Comparison of ENCODE assay signal across 8 mouse cellular contexts in the genomic region with DNA sequence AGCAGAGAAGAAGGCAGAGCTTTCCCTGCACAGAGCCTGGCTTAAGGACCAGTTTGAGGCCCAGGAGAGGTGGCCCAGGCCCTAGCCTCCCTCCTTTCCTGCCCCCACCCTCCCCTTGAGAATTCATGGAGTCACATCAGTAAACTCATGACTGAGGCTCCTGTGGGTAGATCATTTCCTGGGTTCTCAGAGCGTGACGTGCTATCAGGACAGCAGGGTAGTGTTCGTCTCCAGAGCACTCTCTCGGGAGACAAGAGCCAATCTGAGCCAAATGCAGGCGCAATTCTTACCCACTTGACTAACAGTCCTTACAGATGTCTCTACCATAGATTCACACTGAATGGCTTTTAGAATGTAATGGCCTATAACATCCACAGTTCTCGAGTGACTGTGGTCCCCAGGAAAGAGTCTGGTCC. TPM values are rescaled to one million over a fixed set of nuclear protein-coding genes. Genes with fewer than 3 reads are reported as not detected.
DNase-seq lines count a peak whose midpoint lies in the region; ATAC-seq and TF ChIP-seq lines count a peak whose summit lies in the region.
"Had no signal": no experiment of that assay in that cellular context is flagged by ENCODE, and none has a peak within 500 bp of the region (broad histone marks: within the 10 kb centered on the region; RNA-seq: fewer than 3 reads in every experiment).

No protein-coding gene starts in this region.

- 0 out of 2 replicates have a peak, but pooled peaks cover 6% of the 10 kb centered on the region for H3K27me3 ChIP-seq in midbrain, embryonic 10.5 days (ENCODE audit: low read depth, poor library complexity, severe bottlenecking)
- H3K27me3 ChIP-seq in midbrain, embryonic 15.5 days (replicated peaks) = no peaks in the 10 kb centered on the region
- H3K27me3 ChIP-seq in embryonic facial prominence, embryonic 14.5 days (replicated peaks; ENCODE audit: control insufficient read depth, insufficient read depth, low read length) = no peaks in the 10 kb centered on the region
- no peaks in the 10 kb centered on the region for H3K27me3 ChIP-seq in hindbrain, postnatal 0 days (ENCODE audit: insufficient read depth, low read length)
- H3K27me3 ChIP-seq in splenic B cell, adult 2 months (ENCODE audit: control insufficient read depth, insufficient read depth, low read length, poor library complexity, severe bottlenecking) = no peaks in the 10 kb centered on the region

- H3K36me3 ChIP-seq in midbrain, embryonic 10.5 days = no peaks in the 10 kb centered on the region
- no peaks in the 10 kb centered on the region for H3K36me3 ChIP-seq in midbrain, embryonic 15.5 days (replicated peaks)
- no peaks in the 10 kb centered on the region for H3K36me3 ChIP-seq in embryonic facial prominence, embryonic 14.5 days (ENCODE audit: control insufficient read depth, insufficient read depth, low read length)
- no peaks in the 10 kb centered on the region for H3K36me3 ChIP-seq in hindbrain, postnatal 0 days (ENCODE audit: insufficient read depth, low read length)
- no peaks in the 10 kb centered on the region for H3K36me3 ChIP-seq in splenic B cell, adult 2 months (ENCODE audit: control insufficient read depth, insufficient read depth, low read length, poor library complexity, severe bottlenecking)
- H3K36me3 ChIP-seq: limb, embryonic 15.5 days had no signal

- WGBS in midbrain, embryonic 10.5 days = 73% methylated on average over 6 of the region's 6 CpGs
- WGBS in midbrain, embryonic 15.5 days = 57% methylated on average over 6 of the region's 6 CpGs
- WGBS in embryonic facial prominence, embryonic 14.5 days = 58% methylated on average over 6 of the region's 6 CpGs
- 45% methylated on average over 6 of the region's 6 CpGs for WGBS in hindbrain, postnatal 0 days

- peaks cover 14% of the 10 kb centered on the region for H3K4me1 ChIP-seq in midbrain, embryonic 10.5 days
- peaks cover 16% of the 10 kb centered on the region for H3K4me1 ChIP-seq in midbrain, embryonic 15.5 days
- H3K4me1 ChIP-seq in embryonic facial prominence, embryonic 14.5 days (ENCODE audit: control insufficient read depth, insufficient read depth, low read length) = peaks cover 26% of the 10 kb centered on the region
- H3K4me1 ChIP-seq in hindbrain, postnatal 0 days (ENCODE audit: insufficient read depth, low read length) = peaks cover 13% of the 10 kb centered on the region; the same call in 1 of the 2 replicates

- H3K9ac ChIP-seq in midbrain, embryonic 15.5 days = no peak overlapping the region
- H3K9ac ChIP-seq in embryonic facial prominence, embryonic 14.5 days (ENCODE audit: low read depth, low read length) = no peak overlapping the region
- no peak overlapping the region for H3K9ac ChIP-seq in hindbrain, postnatal 0 days (replicated peaks; ENCODE audit: low read length)
- H3K9ac ChIP-seq: limb, embryonic 15.5 days had no signal

- 0 out of 2 replicates have a peak overlapping the region, but pooled peaks have one; percentile 17 for H3K27ac ChIP-seq in midbrain, embryonic 10.5 days (replicated peaks)
- no peak overlapping the region for H3K27ac ChIP-seq in midbrain, embryonic 15.5 days
- peak overlapping the region; percentile 68 for H3K27ac ChIP-seq in embryonic facial prominence, embryonic 14.5 days (replicated peaks; ENCODE audit: low read depth, low read length)
- no peak overlapping the region for H3K27ac ChIP-seq in hindbrain, postnatal 0 days

- H3K4me3 ChIP-seq in midbrain, embryonic 10.5 days = no peak overlapping the region
- no peak overlapping the region for H3K4me3 ChIP-seq in midbrain, embryonic 15.5 days
- H3K4me3 ChIP-seq in embryonic facial prominence, embryonic 14.5 days (ENCODE audit: low read depth, low read length) = no peak overlapping the region
- no peak overlapping the region for H3K4me3 ChIP-seq in hindbrain, postnatal 0 days (ENCODE audit: low read length)
- H3K4me3 ChIP-seq: limb, embryonic 15.5 days had no signal

- no peak for DNase-seq in midbrain, embryonic 10.5 days (ENCODE audit: low spot score)
- no peak for DNase-seq in embryonic facial prominence, embryonic 14.5 days (ENCODE audit: low spot score)
- peak; percentile 39 for DNase-seq in hindbrain, postnatal 0 days (ENCODE audit: low spot score)
- peak; percentile 68 for DNase-seq in splenic B cell, adult 2 months (ENCODE audit: low read depth, low spot score)
- no peak for DNase-seq in urinary bladder, postnatal 36 days (ENCODE audit: low spot score in 2 of 2)
- no peak for DNase-seq in layer of hippocampus, postnatal 25 days (ENCODE audit: extremely low spot score in 1 of 2, low spot score in 1 of 2)

- no peak for TF ChIP-seq CTCF in hindbrain, postnatal 0 days (IDR thresholded peaks at IDR 0.05; ENCODE audit: low read depth)

- no peak for ATAC-seq in midbrain, embryonic 15.5 days (replicated peaks)
- 0 out of 2 replicates have a peak, but pooled peaks have one; percentile 7 for ATAC-seq in embryonic facial prominence, embryonic 14.5 days (ENCODE audit: low read depth)
- peak; percentile 25; the same call in 1 of the 2 replicates for ATAC-seq in hindbrain, postnatal 0 days

- no peak overlapping the region for H3K4me2 ChIP-seq in midbrain, embryonic 15.5 days
- H3K4me2 ChIP-seq in embryonic facial prominence, embryonic 14.5 days (ENCODE audit: low read depth, low read length) = no peak overlapping the region
- H3K4me2 ChIP-seq in hindbrain, postnatal 0 days (ENCODE audit: low read depth, low read length) = no peak overlapping the region
- H3K4me2 ChIP-seq: limb, embryonic 15.5 days had no signal

- H3K9me3 ChIP-seq in midbrain, embryonic 10.5 days (replicated peaks) = no peaks in the 10 kb centered on the region
- H3K9me3 ChIP-seq in midbrain, embryonic 15.5 days = no peaks in the 10 kb centered on the region
- H3K9me3 ChIP-seq in embryonic facial prominence, embryonic 14.5 days (ENCODE audit: control insufficient read depth, low read length) = no peaks in the 10 kb centered on the region
- H3K9me3 ChIP-seq in hindbrain, postnatal 0 days (ENCODE audit: low read length) = no peaks in the 10 kb centered on the region
- H3K9me3 ChIP-seq: limb, embryonic 15.5 days had no signal

RNA-seq across cellular contexts. Expression of gene Adamtsl2, which starts 18.1 kb away (rescaled TPM):
- 4.8 and 6.3 TPM in 2 replicates for polyA plus RNA-seq in midbrain, embryonic 10.5 days (2016; fragmentation: Nextera tagmentation; extraction: Ambion mirVana)
- 9.7 and 10.1 TPM in 2 replicates for polyA plus RNA-seq in midbrain, embryonic 15.5 days (2015; fragmentation: Nextera tagmentation; extraction: Ambion mirVana)
- polyA plus RNA-seq in embryonic facial prominence, embryonic 14.5 days (2014; fragmentation: Nextera tagmentation; extraction: Ambion mirVana) = 4.6 and 8.0 TPM in 2 replicates
- 8.7 and 9.9 TPM in 2 replicates for total RNA-seq in hindbrain, postnatal 0 days (2014; rRNA removed)
- polyA plus RNA-seq in hindbrain, postnatal 0 days (2015; fragmentation: Nextera tagmentation; extraction: Ambion mirVana) = 4.4 and 5.3 TPM in 2 replicates
- total RNA-seq in layer of hippocampus, postnatal 25 days (2021) = 10 to 100 TPM; 10.9 to 12.7 TPM

RNA-seq across cellular contexts. Expression of gene Mymk, which starts 25.3 kb away (rescaled TPM):
- polyA plus RNA-seq in midbrain, embryonic 10.5 days (2016; fragmentation: Nextera tagmentation; extraction: Ambion mirVana) = not detected in 2 replicates
- polyA plus RNA-seq in midbrain, embryonic 15.5 days (2015; fragmentation: Nextera tagmentation; extraction: Ambion mirVana) = 0.14 TPM in 2 replicates
- 90.3 and 111 TPM in 2 replicates for polyA plus RNA-seq in embryonic facial prominence, embryonic 14.5 days (2014; fragmentation: Nextera tagmentation; extraction: Ambion mirVana)
- not detected in 2 replicates for total RNA-seq in hindbrain, postnatal 0 days (2014; rRNA removed)
- polyA plus RNA-seq in hindbrain, postnatal 0 days (2015; fragmentation: Nextera tagmentation; extraction: Ambion mirVana) = 0.19 and 0.30 TPM in 2 replicates
- total RNA-seq in layer of hippocampus, postnatal 25 days (2021) = under 1 TPM; 0.61 to 0.71 TPM

RNA-seq across cellular contexts. Expression of gene Fam163b, which starts 45.0 kb away (rescaled TPM):
- polyA plus RNA-seq in midbrain, embryonic 10.5 days (2016; fragmentation: Nextera tagmentation; extraction: Ambion mirVana) = 0.06 and 0.22 TPM in 2 replicates
- polyA plus RNA-seq in midbrain, embryonic 15.5 days (2015; fragmentation: Nextera tagmentation; extraction: Ambion mirVana) = 4.7 and 5.4 TPM in 2 replicates
- 0.31 and 0.35 TPM in 2 replicates for polyA plus RNA-seq in embryonic facial prominence, embryonic 14.5 days (2014; fragmentation: Nextera tagmentation; extraction: Ambion mirVana)
- total RNA-seq in hindbrain, postnatal 0 days (2014; rRNA removed) = 7.1 and 8.5 TPM in 2 replicates
- polyA plus RNA-seq in hindbrain, postnatal 0 days (2015; fragmentation: Nextera tagmentation; extraction: Ambion mirVana) = 9.6 and 10.3 TPM in 2 replicates
- total RNA-seq in layer of hippocampus, postnatal 25 days (2021) = 100 to 1,000 TPM; 119 to 162 TPM

Comparison
In these comparisons a context has a peak if more than half of its experiments do, and no peak if none do; other contexts are left out.
1. H3K27ac ChIP-seq: peak in midbrain, embryonic 10.5 days (single experiment) and embryonic facial prominence, embryonic 14.5 days (single experiment); none in midbrain, embryonic 15.5 days (single experiment) and hindbrain, postnatal 0 days (single experiment).
2. DNase-seq: peak in hindbrain, postnatal 0 days (single experiment) and splenic B cell, adult 2 months (single experiment); none in midbrain, embryonic 10.5 days (single experiment), embryonic facial prominence, embryonic 14.5 days (single experiment), urinary bladder, postnatal 36 days (0 of 2) and layer of hippocampus, postnatal 25 days (0 of 2).
3. RNA of gene Mymk, which starts 25.3 kb away (polyA plus RNA-seq): 90.3 to 111 TPM in embryonic facial prominence, embryonic 14.5 days; 0.19 to 0.30 TPM in hindbrain, postnatal 0 days, 0.14 TPM in midbrain, embryonic 15.5 days and not detected in midbrain, embryonic 10.5 days; every median in the first group is over 10 times any median in the second.